Mouse (Mus musculus): ENCODE measurements at regions not wholly inside any gene's neighbourhood (a gene's known extent, or its start where the extent isn't known, plus 50 kb on each side); places are given as distances from the start of the nearest gene placed in this dataset.

DNA sequence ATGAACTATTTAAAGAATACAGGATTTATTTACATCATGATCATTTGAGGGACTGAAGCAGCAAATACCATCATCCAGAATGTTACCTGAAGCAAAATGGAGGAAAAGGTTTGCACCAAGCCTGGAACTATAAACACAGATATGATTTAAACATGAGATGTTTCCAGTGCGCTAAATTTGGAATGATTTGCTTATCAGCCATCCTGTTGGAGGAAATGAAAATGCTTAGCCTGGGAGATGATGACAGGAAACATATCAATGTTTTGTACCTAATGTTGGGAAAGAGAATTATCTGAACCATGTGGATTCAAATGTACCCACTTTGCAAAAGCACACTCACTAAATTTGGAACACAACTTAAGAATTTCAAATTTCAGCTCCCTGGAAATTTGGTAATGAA is 149.3 kb downstream of the Adgra3 start:
- ATAC-seq (replicated peaks; ENCODE audit: insufficient number of reproducible peaks, low FRiP score, low TSS enrichment, low read depth): no peak
- 90% methylated on average over 1 of the region's 1 CpGs for WGBS

DNA sequence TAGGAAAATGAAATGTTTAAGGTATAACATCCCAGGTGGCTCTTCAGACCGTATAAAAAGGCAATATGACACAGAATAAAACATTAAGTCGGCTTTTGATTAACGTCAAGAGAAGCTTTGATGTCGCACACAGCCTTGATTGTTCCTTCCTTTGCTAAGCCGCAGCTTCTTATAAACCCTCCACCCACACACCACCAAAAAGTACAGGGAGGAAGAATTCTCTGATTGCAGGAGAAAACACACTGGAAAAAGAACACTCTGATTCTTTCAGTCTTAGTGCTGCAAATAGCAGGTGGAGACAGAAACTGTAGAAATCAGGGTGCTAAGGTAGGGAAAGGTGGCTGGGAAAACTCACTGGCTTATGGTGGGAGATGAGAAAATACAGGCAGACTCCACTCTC is 162.7 kb downstream of the Adgra3 start:
- Histone ChIP-seq H3K27ac (replicated peaks; ENCODE audit: low read depth, low read length) (no peak overlapping the region), H3K4me1 (ENCODE audit: control insufficient read depth, insufficient read depth, low read length) (no peaks in the 10 kb centered on the region), H3K27me3 (ENCODE audit: control insufficient read depth, insufficient read depth, low read length) (no peaks in the 10 kb centered on the region), H3K4me3 (ENCODE audit: low read depth, low read length) (no peak overlapping the region), H3K9me3 (replicated peaks; ENCODE audit: control insufficient read depth, low read length) (no peaks in the 10 kb centered on the region), H3K36me3 (replicated peaks; ENCODE audit: control insufficient read depth, insufficient read depth, low read depth, low read length) (no peaks in the 10 kb centered on the region), H3K9ac (replicated peaks; ENCODE audit: low read length) (no peak overlapping the region), H3K4me2 (ENCODE audit: low read depth, low read length) (no peak overlapping the region)
- 84% methylated on average over 5 of the region's 5 CpGs for WGBS
- no peak for DNase-seq (ENCODE audit: low spot score)
- no peak for ATAC-seq (replicated peaks; ENCODE audit: insufficient number of reproducible peaks, low FRiP score, low TSS enrichment, low read depth)

More for the DNA sequence above, 149.3 kb downstream of the Adgra3 start:
- Histone ChIP-seq H3K4me1 (ENCODE audit: control insufficient read depth, insufficient read depth, low read length) (no peaks in the 10 kb centered on the region), H3K27ac (replicated peaks; ENCODE audit: low read depth, low read length) (no peak overlapping the region), H3K27me3 (ENCODE audit: control insufficient read depth, insufficient read depth, low read length) (no peaks in the 10 kb centered on the region), H3K4me3 (ENCODE audit: low read depth, low read length) (no peak overlapping the region), H3K36me3 (replicated peaks; ENCODE audit: control insufficient read depth, insufficient read depth, low read depth, low read length) (no peaks in the 10 kb centered on the region), H3K9me3 (replicated peaks; ENCODE audit: control insufficient read depth, low read length) (no peaks in the 10 kb centered on the region), H3K4me2 (ENCODE audit: low read depth, low read length) (no peak overlapping the region), H3K9ac (replicated peaks; ENCODE audit: low read length) (no peak overlapping the region)
- no peak for DNase-seq (ENCODE audit: low spot score)

GRCm38 (mm10) chr5:49880383-49880782 is 178.4 kb downstream of the Adgra3 start:
- no peaks in the 10 kb centered on the region for H3K4me1 ChIP-seq (ENCODE audit: control insufficient read depth, insufficient read depth, low read length)
- no peak overlapping the region for H3K4me3 ChIP-seq (ENCODE audit: low read depth, low read length)
- ATAC-seq (replicated peaks; ENCODE audit: insufficient number of reproducible peaks, low FRiP score, low TSS enrichment, low read depth) (no peak), DNase-seq (ENCODE audit: low spot score) (no peak)
- no peaks in the 10 kb centered on the region for H3K36me3 ChIP-seq (replicated peaks; ENCODE audit: control insufficient read depth, insufficient read depth, low read depth, low read length)
- no peak overlapping the region for H3K9ac ChIP-seq (replicated peaks; ENCODE audit: low read length)
- no peak overlapping the region for H3K27ac ChIP-seq (replicated peaks; ENCODE audit: low read depth, low read length)
- H3K4me2 ChIP-seq (ENCODE audit: low read depth, low read length): no peak overlapping the region
- no peaks in the 10 kb centered on the region for H3K9me3 ChIP-seq (replicated peaks; ENCODE audit: control insufficient read depth, low read length)
- H3K27me3 ChIP-seq (ENCODE audit: control insufficient read depth, insufficient read depth, low read length): no peaks in the 10 kb centered on the region
- WGBS: 34% methylated on average over 2 of the region's 2 CpGs

DNA sequence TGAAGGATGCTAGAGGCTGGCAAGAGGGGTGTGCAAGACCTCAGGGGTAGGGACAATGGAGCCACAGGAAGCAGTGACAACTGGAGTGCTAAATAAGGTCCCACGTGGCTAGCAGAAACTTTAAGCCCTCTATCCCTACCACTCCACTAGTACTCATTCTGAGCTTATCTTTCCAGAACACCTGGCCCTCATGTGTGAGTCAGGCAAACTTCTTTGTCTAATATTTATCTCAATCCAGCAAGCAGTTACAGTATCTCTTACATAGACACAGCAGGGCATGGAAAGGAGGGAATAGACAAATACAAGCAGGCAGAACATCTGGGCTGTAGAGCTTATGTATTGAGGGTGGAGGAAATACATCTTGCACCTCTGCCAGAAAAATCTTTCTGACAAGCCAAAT is 182.6 kb downstream of the Adgra3 start:
- Histone ChIP-seq H3K4me1 (ENCODE audit: control insufficient read depth, insufficient read depth, low read length) (no peaks in the 10 kb centered on the region), H3K36me3 (replicated peaks; ENCODE audit: control insufficient read depth, insufficient read depth, low read depth, low read length) (no peaks in the 10 kb centered on the region), H3K4me3 (ENCODE audit: low read depth, low read length) (no peak overlapping the region), H3K9me3 (replicated peaks; ENCODE audit: control insufficient read depth, low read length) (no peaks in the 10 kb centered on the region), H3K9ac (replicated peaks; ENCODE audit: low read length) (no peak overlapping the region), H3K27ac (replicated peaks; ENCODE audit: low read depth, low read length) (no peak overlapping the region), H3K4me2 (ENCODE audit: low read depth, low read length) (no peak overlapping the region), H3K27me3 (ENCODE audit: control insufficient read depth, insufficient read depth, low read length) (no peaks in the 10 kb centered on the region)
- DNase-seq (ENCODE audit: low spot score): no peak
- WGBS: 17% methylated on average over 1 of the region's 1 CpGs
- ATAC-seq (replicated peaks; ENCODE audit: insufficient number of reproducible peaks, low FRiP score, low TSS enrichment, low read depth): peak; percentile 62; the same call in 1 of the 2 replicates

GRCm38 (mm10) chr5:49857202-49857601 is 201.6 kb downstream of the Adgra3 start:
- Histone ChIP-seq H3K27me3 (ENCODE audit: control insufficient read depth, insufficient read depth, low read length) (no peaks in the 10 kb centered on the region), H3K9ac (replicated peaks; ENCODE audit: low read length) (no peak overlapping the region), H3K27ac (replicated peaks; ENCODE audit: low read depth, low read length) (no peak overlapping the region), H3K9me3 (replicated peaks; ENCODE audit: control insufficient read depth, low read length) (no peaks in the 10 kb centered on the region), H3K4me1 (ENCODE audit: control insufficient read depth, insufficient read depth, low read length) (no peaks in the 10 kb centered on the region), H3K4me2 (ENCODE audit: low read depth, low read length) (no peak overlapping the region), H3K4me3 (ENCODE audit: low read depth, low read length) (no peak overlapping the region), H3K36me3 (replicated peaks; ENCODE audit: control insufficient read depth, insufficient read depth, low read depth, low read length) (no peaks in the 10 kb centered on the region)
- peak; percentile 8 for DNase-seq (ENCODE audit: low spot score)
- no peak for ATAC-seq (replicated peaks; ENCODE audit: insufficient number of reproducible peaks, low FRiP score, low TSS enrichment, low read depth)
- WGBS: 26% methylated on average over 1 of the region's 1 CpGs

- Histone ChIP-seq H3K9ac (replicated peaks; ENCODE audit: low read length) (no peak overlapping the region), H3K4me1 (ENCODE audit: control insufficient read depth, insufficient read depth, low read length) (no peaks in the 10 kb centered on the region), H3K27me3 (ENCODE audit: control insufficient read depth, insufficient read depth, low read length) (no peaks in the 10 kb centered on the region), H3K4me2 (ENCODE audit: low read depth, low read length) (no peak overlapping the region), H3K36me3 (replicated peaks; ENCODE audit: control insufficient read depth, insufficient read depth, low read depth, low read length) (no peaks in the 10 kb centered on the region), H3K9me3 (replicated peaks; ENCODE audit: control insufficient read depth, low read length) (no peaks in the 10 kb centered on the region), H3K27ac (replicated peaks; ENCODE audit: low read depth, low read length) (no peak overlapping the region), H3K4me3 (ENCODE audit: low read depth, low read length) (no peak overlapping the region)
- no peak for ATAC-seq (replicated peaks; ENCODE audit: insufficient number of reproducible peaks, low FRiP score, low TSS enrichment, low read depth)
- WGBS: 94% methylated on average over 2 of the region's 2 CpGs
- DNase-seq (ENCODE audit: low spot score): no peak
Observed at GRCm38 (mm10) chr5:49856036-49856435, 202.8 kb downstream of the Adgra3 start.

DNA sequence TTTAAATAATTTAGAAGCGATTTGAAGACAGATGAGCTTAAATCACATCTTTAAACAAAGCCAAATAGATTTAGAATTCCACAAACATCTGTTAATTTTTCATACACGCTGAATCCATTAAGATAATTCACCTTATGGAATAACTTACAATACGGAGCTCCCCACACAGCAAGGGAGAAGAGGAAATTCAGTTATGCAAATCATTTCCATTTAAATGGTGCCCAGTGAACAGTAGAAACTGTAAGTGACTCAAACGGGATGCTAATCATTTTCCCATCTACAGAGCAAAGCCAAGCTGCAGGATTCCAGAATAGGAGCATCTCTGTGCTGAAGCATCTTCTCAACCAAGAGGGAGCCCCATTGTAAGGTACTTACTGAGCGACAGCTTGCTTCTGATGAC is 210.1 kb downstream of the Adgra3 start:
- no peaks in the 10 kb centered on the region for H3K9me3 ChIP-seq (replicated peaks; ENCODE audit: control insufficient read depth, low read length)
- H3K4me1 ChIP-seq (ENCODE audit: control insufficient read depth, insufficient read depth, low read length): no peaks in the 10 kb centered on the region
- no peaks in the 10 kb centered on the region for H3K36me3 ChIP-seq (replicated peaks; ENCODE audit: control insufficient read depth, insufficient read depth, low read depth, low read length)
- no peak overlapping the region for H3K27ac ChIP-seq (replicated peaks; ENCODE audit: low read depth, low read length)
- H3K4me2 ChIP-seq (ENCODE audit: low read depth, low read length): no peak overlapping the region
- H3K4me3 ChIP-seq (ENCODE audit: low read depth, low read length): no peak overlapping the region
- DNase-seq (ENCODE audit: low spot score) (no peak), ATAC-seq (replicated peaks; ENCODE audit: insufficient number of reproducible peaks, low FRiP score, low TSS enrichment, low read depth) (no peak)
- no peak overlapping the region for H3K9ac ChIP-seq (replicated peaks; ENCODE audit: low read length)
- H3K27me3 ChIP-seq (ENCODE audit: control insufficient read depth, insufficient read depth, low read length): no peaks in the 10 kb centered on the region
- 66% methylated on average over 5 of the region's 5 CpGs for WGBS

GRCm38 (mm10) chr5:49848174-49848573 is 210.6 kb downstream of the Adgra3 start:
- H3K36me3 ChIP-seq (replicated peaks; ENCODE audit: control insufficient read depth, insufficient read depth, low read depth, low read length): no peaks in the 10 kb centered on the region
- no peak overlapping the region for H3K27ac ChIP-seq (replicated peaks; ENCODE audit: low read depth, low read length)
- no peaks in the 10 kb centered on the region for H3K4me1 ChIP-seq (ENCODE audit: control insufficient read depth, insufficient read depth, low read length)
- H3K9ac ChIP-seq (replicated peaks; ENCODE audit: low read length): no peak overlapping the region
- no peak overlapping the region for H3K4me3 ChIP-seq (ENCODE audit: low read depth, low read length)
- ATAC-seq (replicated peaks; ENCODE audit: insufficient number of reproducible peaks, low FRiP score, low TSS enrichment, low read depth) (no peak), DNase-seq (ENCODE audit: low spot score) (no peak)
- no peaks in the 10 kb centered on the region for H3K9me3 ChIP-seq (replicated peaks; ENCODE audit: control insufficient read depth, low read length)
- H3K4me2 ChIP-seq (ENCODE audit: low read depth, low read length): no peak overlapping the region
- no peaks in the 10 kb centered on the region for H3K27me3 ChIP-seq (ENCODE audit: control insufficient read depth, insufficient read depth, low read length)
